Mouse (Mus musculus) v-Abl transformed pro-B cells (cell line): ENCODE data around the gene Cped1.
"Not testable (repeated sequence)": the region's sequence is repeated elsewhere in the genome, so short reads cannot be mapped to it uniquely, and the experiment has no call there.

ENCODE experiments used
- in situ Hi-C, 2 experiments: fragments of 400-800 bp; cut with MboI; formaldehyde crosslinking; loops; one replicate each; pipeline ENCODE4 v1.15.1; 2025; ENCODE audit not compliant: unreplicated experiment in 2 of 2

Gene Cped1

GRCm38 (mm10) chr6:22206630-22207293 is 221.0 kb downstream of the Cped1 start:
- in situ Hi-C loops = no loop called here

- in situ Hi-C loops = no loop called here
These were observed 226.4 kb downstream of the Cped1 start for GRCm38 (mm10) chr6:22212158-22212557.

- in situ Hi-C loops = no loop called here
These were observed 227.5 kb downstream of the Cped1 start for GRCm38 (mm10) chr6:22213187-22213586.

- in situ Hi-C loops = no loop called here
These were observed 228.1 kb downstream of the Cped1 start for GRCm38 (mm10) chr6:22213813-22214212.

GRCm38 (mm10) chr6:22214665-22215064 is 228.9 kb downstream of the Cped1 start:
- in situ Hi-C loops = no loop called here

DNA sequence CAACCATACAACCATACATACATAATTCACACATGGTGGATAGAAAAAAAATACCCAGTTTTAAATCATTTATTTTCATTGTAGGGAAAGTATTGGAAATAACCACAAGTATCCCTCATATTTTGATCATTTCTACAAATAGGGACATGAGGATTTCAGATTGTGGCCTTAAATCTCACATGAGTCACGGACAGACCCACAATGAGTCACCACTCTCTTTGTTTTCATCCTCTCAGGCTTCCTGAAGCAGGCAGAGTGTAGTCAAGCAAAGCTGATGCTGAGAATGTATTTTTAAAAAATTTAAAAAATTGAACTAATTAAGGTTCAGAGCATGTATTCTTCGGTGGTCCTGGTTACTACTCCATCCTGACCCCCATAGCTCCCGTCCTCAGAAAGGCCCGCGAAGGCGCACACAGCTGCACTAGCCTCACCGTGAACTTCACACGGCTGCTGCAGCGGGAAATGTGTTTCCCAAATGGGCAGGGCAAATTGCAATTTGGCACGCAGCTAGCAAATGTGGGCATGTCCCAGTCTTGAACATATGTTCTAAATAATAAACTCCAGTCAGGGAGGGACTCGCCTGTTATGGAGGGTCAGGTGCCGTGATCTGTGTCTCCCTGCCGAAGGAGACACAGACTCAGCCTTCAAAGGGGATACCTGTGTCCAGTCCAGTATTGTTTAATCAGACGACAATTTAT is 230.7 kb downstream of the Cped1 start:
- in situ Hi-C loops = no loop called here

DNA sequence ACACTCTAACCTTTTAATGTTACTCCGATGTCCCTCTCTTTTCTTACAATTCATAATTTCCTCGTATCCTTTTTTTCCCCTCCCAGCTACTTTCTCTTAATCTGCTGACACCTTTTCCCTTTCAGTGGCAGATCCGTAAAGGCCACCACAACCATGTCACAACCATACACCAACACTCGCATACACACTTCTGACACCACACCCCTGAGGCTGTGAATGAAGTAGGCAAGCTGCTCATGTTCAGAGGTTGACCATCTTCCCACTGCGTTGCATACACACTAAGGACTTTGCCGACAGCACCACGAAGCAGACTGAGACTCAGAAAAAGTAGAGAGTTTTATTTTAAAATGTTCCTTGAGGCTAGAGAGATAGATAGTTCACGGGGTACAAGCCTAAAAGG is 235.4 kb downstream of the Cped1 start:
- in situ Hi-C loops = no loop called here

DNA sequence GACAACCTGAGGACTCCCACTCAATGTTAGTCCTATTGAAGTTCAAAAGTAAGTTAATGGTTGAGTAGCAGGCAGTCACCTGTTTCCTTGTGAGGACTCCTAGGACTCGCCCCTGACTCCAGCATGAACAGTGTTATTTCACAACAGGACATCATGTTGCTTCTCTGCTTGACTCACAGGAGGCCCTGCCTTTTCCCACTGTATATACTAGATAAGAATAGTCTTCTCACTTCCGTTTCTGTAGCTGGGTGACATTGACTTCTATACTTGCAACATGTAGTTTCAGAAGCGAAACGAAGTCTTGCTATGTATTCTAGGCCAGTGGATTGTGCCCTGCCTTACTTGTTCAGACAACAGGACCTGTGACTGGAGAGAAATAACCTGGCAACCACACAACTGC is 236.4 kb downstream of the Cped1 start:
- in situ Hi-C loops = no loop called here

DNA sequence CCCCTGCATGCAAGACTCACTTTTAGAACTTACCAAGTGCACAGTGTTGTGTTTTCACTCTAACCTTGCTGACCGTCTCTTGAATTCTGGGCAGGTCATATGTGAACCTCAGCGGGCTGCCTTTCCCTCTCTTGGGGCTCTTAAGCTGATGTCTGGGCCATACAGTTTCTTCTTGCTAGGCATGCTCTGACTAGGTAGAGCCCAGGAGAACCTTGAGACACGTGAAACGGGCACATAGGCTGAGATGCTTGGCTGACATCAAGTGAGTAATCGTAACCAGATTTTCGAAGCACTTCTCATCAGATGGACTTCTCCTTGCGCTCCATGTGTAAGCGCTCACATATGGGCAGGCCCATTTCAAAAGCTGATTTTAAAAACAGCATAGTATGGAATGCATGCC is 237.2 kb downstream of the Cped1 start:
- in situ Hi-C loops = no loop called here

DNA sequence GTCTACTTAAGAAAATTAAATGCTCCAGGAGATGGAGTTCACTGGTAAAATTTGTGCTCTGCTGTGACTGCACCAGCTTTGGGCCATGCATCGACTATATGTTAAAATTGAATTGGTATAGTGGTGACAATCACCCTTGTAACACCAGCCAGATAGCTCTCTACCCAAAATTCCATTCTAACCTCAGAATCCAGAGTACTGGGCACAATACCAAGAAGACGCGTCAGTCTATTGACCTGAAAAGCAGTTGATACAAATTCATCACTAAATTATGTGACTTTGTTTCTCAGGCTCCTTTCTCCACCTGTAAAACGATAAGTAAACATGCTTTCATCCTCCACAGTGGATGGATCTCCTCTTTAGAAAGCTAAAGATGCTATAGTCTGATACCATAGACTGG is 238.6 kb downstream of the Cped1 start:
- in situ Hi-C loops = no loop called here

DNA sequence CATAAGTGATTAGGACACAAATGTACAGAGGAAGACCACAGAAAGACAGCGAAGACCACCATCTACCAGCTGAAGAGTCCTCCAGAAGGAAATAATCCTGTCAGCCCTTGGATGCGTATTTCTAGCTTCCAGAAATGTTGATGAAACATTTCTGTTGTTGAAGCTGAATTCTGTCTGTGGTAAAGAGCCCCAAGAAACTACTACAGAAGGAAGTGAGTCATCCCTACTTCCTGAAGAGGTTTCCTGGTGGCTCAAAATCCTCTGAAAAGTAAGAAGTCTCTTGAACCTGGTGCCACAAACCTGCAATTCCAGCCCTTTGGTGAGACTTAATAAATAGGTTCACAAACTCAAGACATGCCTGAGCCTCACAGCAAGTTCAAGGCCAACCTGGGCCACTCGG is 245.5 kb downstream of the Cped1 start:
- in situ Hi-C loops = no loop called here

GRCm38 (mm10) chr6:22233517-22233916 is 247.8 kb downstream of the Cped1 start:
- in situ Hi-C loops = no loop called here

- in situ Hi-C loops = no loop called here
These were observed 249.4 kb downstream of the Cped1 start for GRCm38 (mm10) chr6:22235133-22235532.

GRCm38 (mm10) chr6:22243321-22243720 is 257.6 kb downstream of the Cped1 start:
- in situ Hi-C loops = no loop called here

DNA sequence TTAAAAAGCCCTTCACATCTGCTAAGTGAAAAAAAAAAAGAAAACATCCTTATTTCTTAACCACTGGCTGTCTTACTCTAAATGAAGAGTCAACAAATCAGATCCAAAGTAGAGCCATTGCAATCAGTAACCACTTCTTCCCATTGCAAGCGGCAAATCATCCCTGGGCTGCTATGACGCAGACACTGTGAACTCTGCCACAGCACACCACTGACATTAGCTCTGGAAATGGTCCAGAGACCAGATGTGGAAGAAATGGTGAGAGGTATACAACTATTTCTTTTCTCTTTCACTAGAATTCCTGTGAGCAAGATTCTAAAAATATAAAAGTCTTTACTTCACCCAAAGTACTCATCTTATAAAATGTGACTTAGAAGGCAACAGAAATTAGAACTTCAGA is 261.0 kb downstream of the Cped1 start:
- in situ Hi-C loops = no loop called here

DNA sequence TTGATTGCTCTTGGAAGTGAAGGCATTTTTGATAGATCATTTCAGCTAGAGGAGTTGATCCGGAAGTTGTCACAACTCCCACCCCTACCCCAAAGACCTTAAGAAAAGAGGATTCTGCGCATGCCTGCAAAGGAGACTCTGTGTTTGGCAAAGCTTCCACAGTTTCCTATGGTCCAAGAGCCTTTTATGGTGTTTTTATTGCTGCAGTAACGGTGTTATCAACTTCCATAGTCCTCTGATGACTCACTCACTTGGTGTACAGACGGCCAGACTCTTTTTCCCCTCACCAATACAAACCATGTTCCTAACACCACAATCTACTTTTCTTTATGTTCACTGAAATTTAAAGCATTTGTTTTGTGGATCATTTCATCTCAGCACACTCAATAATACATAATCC is 273.1 kb downstream of the Cped1 start:
- in situ Hi-C loops = no loop called here

GRCm38 (mm10) chr6:22262519-22262918 is 276.8 kb downstream of the Cped1 start:
- in situ Hi-C loops = no loop called here

DNA sequence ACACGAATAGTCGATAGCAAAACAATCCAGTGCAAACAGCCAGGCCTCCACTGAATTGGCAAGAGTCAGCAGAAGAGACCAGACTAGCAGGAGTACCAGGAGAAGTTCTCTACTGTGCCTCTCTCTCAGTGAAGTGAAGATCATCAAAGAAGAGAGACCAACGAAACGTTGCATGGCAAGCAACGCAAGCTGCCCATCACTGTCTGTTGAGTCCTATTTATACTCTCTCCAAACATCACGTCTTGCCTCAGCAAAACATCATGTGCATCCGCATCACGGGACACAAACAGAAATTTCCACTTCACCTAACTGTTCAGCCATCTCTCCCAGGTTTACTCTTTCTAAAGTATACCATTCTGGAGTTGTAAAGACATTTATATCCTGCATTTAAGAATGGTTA is 278.4 kb downstream of the Cped1 start:
- in situ Hi-C loops = not testable (repeated sequence)

DNA sequence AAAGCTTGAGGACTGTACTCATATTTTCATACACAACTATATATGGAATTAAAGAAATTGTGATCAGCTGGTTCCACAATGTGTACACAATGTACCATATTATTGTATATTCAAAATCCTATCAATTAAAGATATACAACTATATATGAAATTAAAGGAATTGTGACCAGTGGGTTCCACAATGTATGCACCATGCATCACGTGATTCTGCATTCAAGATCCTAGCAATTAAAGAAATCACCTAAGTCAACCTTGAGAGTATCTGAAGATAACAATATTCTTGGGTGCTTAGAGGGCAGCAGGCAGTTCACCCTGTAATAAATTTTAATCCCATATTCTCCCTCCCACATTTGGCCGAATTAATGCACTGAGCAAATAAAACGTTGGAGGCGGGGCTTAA is 280.3 kb downstream of the Cped1 start:
- in situ Hi-C loops = no loop called here

DNA sequence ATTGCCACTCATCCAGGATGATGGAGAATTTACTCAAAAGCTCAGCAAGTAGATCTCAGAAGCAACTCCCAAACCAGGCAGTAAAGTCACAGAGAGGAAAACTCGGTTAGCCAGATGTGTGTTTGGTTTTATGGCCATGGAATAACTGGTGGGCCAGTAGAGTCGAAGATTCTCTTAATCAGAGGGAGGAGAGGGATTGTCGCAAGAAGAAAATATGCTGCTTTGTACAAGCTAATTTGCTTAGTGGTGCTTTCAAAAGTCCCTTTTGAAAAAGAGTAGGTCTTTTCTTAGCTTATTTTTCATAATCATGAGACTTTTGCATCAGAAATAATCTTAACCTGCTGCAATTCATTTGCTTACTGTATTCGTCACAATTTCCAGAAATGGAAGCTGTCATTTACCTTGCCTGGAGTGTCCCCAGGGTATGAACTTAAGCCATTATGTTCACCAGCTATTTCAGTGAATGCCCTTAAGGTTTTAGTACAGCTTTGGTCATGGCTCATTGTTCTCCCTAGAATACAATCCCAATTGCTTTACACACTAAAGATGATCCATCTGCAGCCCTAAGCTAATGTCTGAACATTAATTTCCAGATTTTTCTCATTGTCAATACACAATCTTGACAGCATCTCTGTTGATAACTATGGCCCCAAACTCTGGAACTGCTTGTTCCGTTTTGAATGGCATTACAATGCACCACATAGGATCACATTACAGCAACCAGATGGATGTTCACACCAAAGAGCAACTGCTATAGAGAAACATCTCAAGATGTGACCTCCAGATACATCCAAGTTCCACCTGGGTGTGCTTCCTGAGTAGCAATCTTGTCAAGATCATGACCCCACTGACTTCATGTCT is 282.3 kb downstream of the Cped1 start:
- in situ Hi-C loops = no loop called here

- in situ Hi-C loops = no loop called here
These were observed 283.0 kb downstream of the Cped1 start for GRCm38 (mm10) chr6:22268677-22269076.
